Mouse (Mus musculus) liver, adult 2 months (tissue): ENCODE data around the gene Ptcd2. TPM values are rescaled to one million over a fixed set of nuclear protein-coding genes. Genes with fewer than 3 reads are reported as not detected.
"Not testable (repeated sequence)": the region's sequence is repeated elsewhere in the genome, so short reads cannot be mapped to it uniquely, and the experiment has no call there.

Source experiments
- DNase-seq: peaks from one replicate; pipeline ENCODE4 v3.0.0-alpha.2; 2011; ENCODE audit warnings: low read depth, low spot score; ENCODE audit errors: extremely low read depth
- H3K27ac ChIP-seq: fragments of 200-500 bp; replicated peaks from 2 replicates; pipeline ENCODE4 v1.5.1; 2012; ENCODE audit warnings: low read depth, mild to moderate bottlenecking, control low read depth, inconsistent platforms, low read length; ENCODE audit not compliant: insufficient read depth
- H3K27me3 ChIP-seq: fragments of 200-500 bp; 2 replicates; pipeline ENCODE4 v1.6.1; 2012; ENCODE audit warnings: mild to moderate bottlenecking, moderate library complexity, low read length, inconsistent platforms; ENCODE audit not compliant: control insufficient read depth, insufficient read depth
- H3K36me3 ChIP-seq: fragments of 200-500 bp; 2 replicates; pipeline ENCODE4 v1.6.1; 2012; ENCODE audit warnings: low read length, inconsistent platforms; ENCODE audit not compliant: control insufficient read depth, insufficient read depth
- H3K4me1 ChIP-seq: fragments of 200-500 bp; 2 replicates; pipeline ENCODE4 v1.6.1; 2011; ENCODE audit warnings: low read length; ENCODE audit not compliant: control insufficient read depth, insufficient read depth
- H3K4me3 ChIP-seq: fragments of 200-500 bp; 2 replicates; pipeline ENCODE4 v1.5.1; 2011; ENCODE audit warnings: low read depth, mild to moderate bottlenecking, control low read depth, low read length, moderate library complexity; ENCODE audit not compliant: insufficient read depth
- H3K79me2 ChIP-seq: fragments of 200-500 bp; 2 replicates; pipeline ENCODE4 v1.6.1; 2012; ENCODE audit warnings: inconsistent platforms, mild to moderate bottlenecking, low read length, moderate library complexity; ENCODE audit not compliant: control insufficient read depth, insufficient read depth
- H3K9ac ChIP-seq: fragments of 200-500 bp; 2 replicates; pipeline ENCODE4 v1.6.1; 2012; ENCODE audit warnings: low read depth, mild to moderate bottlenecking, control low read depth, inconsistent platforms, low read length
- CTCF ChIP-seq: fragments of 200-500 bp; IDR thresholded peaks from 2 replicates; pipeline ENCODE4 v1.5.1; 2011; ENCODE audit warnings: low read depth, low read length, control low read depth
- POLR2A ChIP-seq: fragments of 200-500 bp; IDR thresholded peaks from 2 replicates; pipeline ENCODE4 v1.6.1; 2011; ENCODE audit warnings: low read length, control low read depth; ENCODE audit not compliant: insufficient read depth; ENCODE audit errors: extremely low read depth
- WGBS: fragments of 180-500 bp; shearing (Covaris S2); methylation state at CpG from one replicate; pipeline ENCODE4 v1.1.7; 2018; 5-methylcytosine and 5-hydroxymethylcytosine counted together
- polyA plus RNA-seq: library from polyadenylated mRNA; depleted of rRNA; stranded (reverse); fragments of >200 nt; gene quantifications from 2 replicates; pipeline ENCODE4 v1.2.3, GENCODE M21; 2012
- total RNA-seq: library from RNA; depleted of rRNA; stranded (reverse); fragments of >200 nt; gene quantifications from 2 replicates; pipeline ENCODE4 v1.2.3, GENCODE M21; 2014

The Ptcd2 gene
- total and polyA plus RNA-seq, 2 experiments: 16.4 to 30.3 TPM

GRCm38 (mm10) chr13:99341504-99341903 lies 3.0 kb downstream of the Ptcd2 start:
- WGBS: 92% methylated on average over 6 of the region's 6 CpGs
- TF ChIP-seq POLR2A (no peak), CTCF (no peak)
- Histone ChIP-seq H3K4me3 (no peak overlapping the region), H3K9ac (no peak overlapping the region), H3K27ac (no peak overlapping the region), H3K27me3 (no peaks in the 10 kb centered on the region), H3K4me1 (peaks cover 7% of the 10 kb centered on the region; the same call in 1 of the 2 replicates), H3K79me2 (no peaks in the 10 kb centered on the region), H3K36me3 (peaks cover 38% of the 10 kb centered on the region)
- no peak for DNase-seq

- WGBS: 56% methylated on average over 6 of the region's 6 CpGs
- H3K36me3 ChIP-seq: peaks cover 55% of the 10 kb centered on the region
These were observed 7.0 kb downstream of the Ptcd2 start for GRCm38 (mm10) chr13:99337510-99337909.

GRCm38 (mm10) chr13:99331255-99331654 lies 13.2 kb downstream of the Ptcd2 start:
- H3K27ac ChIP-seq: no peak overlapping the region
- 81% methylated on average over 4 of the region's 4 CpGs for WGBS
- no peak for TF ChIP-seq POLR2A
- no peak for TF ChIP-seq CTCF

More at GRCm38 (mm10) chr13:99337510-99337909, 7.0 kb downstream of the Ptcd2 start:
- TF ChIP-seq CTCF: no peak
- no peak for TF ChIP-seq POLR2A
- Histone ChIP-seq H3K9ac (no peak overlapping the region), H3K4me1 (no peaks in the 10 kb centered on the region), H3K4me3 (no peak overlapping the region), H3K27me3 (no peaks in the 10 kb centered on the region), H3K27ac (0 out of 2 replicates have a peak overlapping the region, but pooled peaks have one; percentile 27), H3K79me2 (no peaks in the 10 kb centered on the region)
- DNase-seq: peak; percentile 56

GRCm38 (mm10) chr13:99324337-99324685 lies 20.2 kb downstream of the Ptcd2 start:
- DNase-seq, H3K9ac ChIP-seq, H3K27ac ChIP-seq, H3K79me2 ChIP-seq, H3K4me3 ChIP-seq, H3K4me1 ChIP-seq, H3K27me3 ChIP-seq: not testable (repeated sequence)
- 94% methylated on average over 8 of the region's 8 CpGs for WGBS
- H3K36me3 ChIP-seq: peaks cover 51% of the 10 kb centered on the region

More at GRCm38 (mm10) chr13:99331255-99331654, 13.2 kb downstream of the Ptcd2 start:
- H3K36me3 ChIP-seq: peaks cover 60% of the 10 kb centered on the region
- no peaks in the 10 kb centered on the region for H3K79me2 ChIP-seq
- H3K27me3 ChIP-seq: no peaks in the 10 kb centered on the region
- no peak overlapping the region for H3K4me3 ChIP-seq
- DNase-seq: no peak
- no peaks in the 10 kb centered on the region for H3K4me1 ChIP-seq
- H3K9ac ChIP-seq: no peak overlapping the region

- Histone ChIP-seq H3K9ac (no peak overlapping the region), H3K27ac (no peak overlapping the region)
- TF ChIP-seq POLR2A: no peak
- no peak for TF ChIP-seq CTCF
These were observed 20.7 kb downstream of the Ptcd2 start for GRCm38 (mm10) chr13:99323632-99324336.

GRCm38 (mm10) chr13:99322915-99323314 lies 21.6 kb downstream of the Ptcd2 start:
- not testable (repeated sequence) for H3K27me3 ChIP-seq, H3K79me2 ChIP-seq, H3K4me1 ChIP-seq, H3K4me3 ChIP-seq, DNase-seq, H3K9ac ChIP-seq, H3K27ac ChIP-seq
- WGBS: 93% methylated on average over 12 of the region's 13 CpGs
- H3K36me3 ChIP-seq: peaks cover 48% of the 10 kb centered on the region

More at GRCm38 (mm10) chr13:99323632-99324336, 20.7 kb downstream of the Ptcd2 start:
- no peaks in the 10 kb centered on the region for H3K4me1 ChIP-seq
- peaks cover 53% of the 10 kb centered on the region for H3K36me3 ChIP-seq
- no peaks in the 10 kb centered on the region for H3K27me3 ChIP-seq
- WGBS: 83% methylated on average over 7 of the region's 7 CpGs
- no peaks in the 10 kb centered on the region for H3K79me2 ChIP-seq
- no peak overlapping the region for H3K4me3 ChIP-seq
- DNase-seq: peak; percentile 19
